Mouse (Mus musculus) liver, embryonic 14.5 days (tissue): Measurements from ENCODE around the gene Hes1. TPM values are rescaled to one million over a fixed set of nuclear protein-coding genes. Genes with fewer than 3 reads are reported as not detected.

Experiments used
- ATAC-seq: fragments of 200-750 bp; cut with Nextera tagmentation; 2 replicates; pipeline ENCODE4 v1.8.0; 2017; ENCODE audit warnings: moderate number of reproducible peaks, mild to moderate bottlenecking, moderate library complexity; ENCODE audit not compliant: insufficient read depth
- DNase-seq, 3 experiments: peaks; one replicate each; pipeline ENCODE4 v3.0.0-alpha.2; 2012 to 2013; ENCODE audit warnings: low read depth in 3 of 3, low spot score in 3 of 3
- H3K27ac ChIP-seq: fragments of 300-500 bp; sonication (generic); 2 replicates; pipeline ENCODE4 v1.5.1; 2014; ENCODE audit warnings: moderate library complexity, mild to moderate bottlenecking, control low read depth, inconsistent platforms
- H3K27me3 ChIP-seq: fragments of 300-500 bp; sonication (generic); 2 replicates; pipeline ENCODE4 v1.6.1; 2014; ENCODE audit warnings: mild to moderate bottlenecking, low read length, moderate library complexity; ENCODE audit not compliant: control insufficient read depth, insufficient read depth
- H3K36me3 ChIP-seq: fragments of 300-500 bp; sonication (generic); replicated peaks from 2 replicates; pipeline ENCODE4 v1.6.1; 2014; ENCODE audit warnings: low read depth; ENCODE audit not compliant: control insufficient read depth, insufficient read depth
- H3K4me1 ChIP-seq, 2 experiments: fragments of 200-500 bp in 1 of 2; fragments of 300-500 bp in 1 of 2; sonication (generic) in 1 of 2; replicated peaks; 2 replicates each; pipeline ENCODE4 v1.6.1; 2012 to 2014; ENCODE audit warnings: antibody characterized with exemption in 1 of 2, inconsistent platforms in 1 of 2, low read length in 1 of 2; ENCODE audit not compliant: control insufficient read depth in 2 of 2, insufficient read depth in 2 of 2
- H3K4me2 ChIP-seq: fragments of 300-500 bp; sonication (generic); 2 replicates; pipeline ENCODE4 v1.6.1; 2014; ENCODE audit warnings: low read depth, mild to moderate bottlenecking, control low read depth, moderate library complexity
- H3K4me3 ChIP-seq, 2 experiments: fragments of 200-500 bp in 1 of 2; fragments of 300-500 bp in 1 of 2; sonication (generic) in 1 of 2; 2 replicates each; pipeline ENCODE4 v1.5.1; 2012 to 2014; ENCODE audit warnings: low read depth in 2 of 2, low read length in 2 of 2, mild to moderate bottlenecking in 2 of 2, control low read depth in 1 of 2, inconsistent platforms in 1 of 2, moderate library complexity in 1 of 2; ENCODE audit not compliant: insufficient read depth in 1 of 2
- H3K9ac ChIP-seq: fragments of 300-500 bp; sonication (generic); replicated peaks from 2 replicates; pipeline ENCODE4 v1.6.1; 2014; ENCODE audit warnings: mild to moderate bottlenecking, control low read depth, moderate library complexity
- H3K9me3 ChIP-seq: fragments of 300-500 bp; sonication (generic); 2 replicates; pipeline ENCODE4 v1.6.1; 2016; ENCODE audit warnings: low read length, mixed read lengths; ENCODE audit not compliant: control insufficient read depth
- CTCF ChIP-seq: IDR thresholded peaks from 2 replicates; pipeline ENCODE4 v1.5.1; 2016; ENCODE audit warnings: antibody characterized with exemption, low read depth, control low read depth
- EP300 ChIP-seq: IDR thresholded peaks from 2 replicates; pipeline ENCODE4 v1.6.1; 2016; ENCODE audit warnings: antibody characterized with exemption, low read depth
- WGBS: fragments of 180-500 bp; shearing (Covaris S2); extraction: QIAGEN DNeasy Blood & Tissue Kit; methylation state at CpG from one replicate; pipeline ENCODE4 v1.1.7; 2014; ENCODE audit not compliant: insufficient replicate concordance; 5-methylcytosine and 5-hydroxymethylcytosine counted together
- polyA plus RNA-seq, 2 experiments: library from polyadenylated mRNA; depleted of rRNA in 1 of 2; stranded (reverse) in 1 of 2; unstranded in 1 of 2; fragments of >200 nt; fragmentation: Nextera tagmentation in 1 of 2; extraction: Ambion mirVana in 1 of 2; gene quantifications; 2 replicates each; pipeline versions ENCODE4 v1.2.1 to v1.2.3; 2012 to 2014

The Hes1 gene
- polyA plus RNA-seq, 2 experiments, result 5.6 to 9.2 TPM

DNA sequence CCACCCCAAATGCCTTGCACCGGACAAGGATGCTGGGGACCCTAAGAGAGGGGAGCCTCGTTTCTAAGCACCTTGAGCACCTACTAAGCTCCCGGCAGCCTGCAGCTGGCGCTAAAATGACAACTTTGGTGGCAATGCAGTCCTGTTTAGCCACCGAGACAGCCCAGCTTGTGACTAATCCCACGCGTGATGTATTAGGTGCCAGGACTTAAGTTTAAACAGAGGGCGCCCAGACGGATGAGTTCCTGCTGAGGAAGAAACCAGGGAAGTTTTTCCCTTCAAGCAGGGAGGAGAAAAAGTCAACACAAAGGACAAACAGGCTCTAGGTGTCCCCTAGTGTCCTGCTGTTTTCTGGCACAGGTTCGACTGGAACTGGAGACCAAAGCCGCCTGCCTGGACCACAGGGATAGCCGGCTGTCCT is 6.6 kb downstream of the Hes1 start:
- Histone ChIP-seq H3K4me1 (peaks cover 0 to 2% of the 10 kb centered on the region in 2 experiments; a peak in 1 of 4 replicates), H3K4me2 (peak overlapping the region; percentile 57), H3K4me3 (peak overlapping the region; percentile 40 to 56), H3K9me3 (no peaks in the 10 kb centered on the region), H3K27ac (no peak overlapping the region), H3K27me3 (peaks cover 56% of the 10 kb centered on the region), H3K36me3 (no peaks in the 10 kb centered on the region), H3K9ac (peak overlapping the region; percentile 16; the same call in 1 of the 2 replicates)
- TF ChIP-seq EP300 (no peak), CTCF (no peak)
- ATAC-seq (no peak), DNase-seq (no peak)
- WGBS, result 12% methylated on average over 12 of the region's 12 CpGs

DNA sequence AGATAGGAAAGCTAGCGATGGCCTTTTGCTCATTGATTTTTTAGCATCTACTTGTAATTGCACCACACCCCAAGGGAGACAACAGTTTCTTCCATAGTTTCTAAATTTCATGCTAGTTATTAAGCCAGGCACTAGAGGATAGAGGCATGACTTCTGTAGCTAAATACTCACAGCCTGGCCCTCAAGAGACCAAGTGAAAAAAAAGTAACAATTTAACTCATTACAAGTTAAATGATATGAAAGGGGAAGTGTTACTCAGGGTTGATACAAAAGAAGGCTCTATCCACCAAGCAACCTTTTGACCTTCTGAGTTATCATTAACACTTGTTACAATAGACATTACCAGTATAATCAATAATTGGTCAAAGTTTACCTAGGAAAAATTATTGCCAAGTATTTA is 9.1 kb downstream of the Hes1 start:
- no peak overlapping the region for H3K9ac ChIP-seq
- H3K4me3 ChIP-seq, result no peak overlapping the region
- H3K4me1 ChIP-seq, result no peaks in the 10 kb centered on the region; a peak in 1 of 4 replicates
- DNase-seq, result no peak
- H3K27ac ChIP-seq, result no peak overlapping the region
- H3K4me2 ChIP-seq, result no peak overlapping the region
- TF ChIP-seq CTCF, result no peak
- TF ChIP-seq EP300, result no peak
- H3K27me3 ChIP-seq, result peaks cover 33% of the 10 kb centered on the region
- no peak for ATAC-seq
- WGBS, result 76% methylated on average over 1 of the region's 1 CpGs
- H3K9me3 ChIP-seq, result no peaks in the 10 kb centered on the region
- H3K36me3 ChIP-seq, result no peaks in the 10 kb centered on the region

DNA sequence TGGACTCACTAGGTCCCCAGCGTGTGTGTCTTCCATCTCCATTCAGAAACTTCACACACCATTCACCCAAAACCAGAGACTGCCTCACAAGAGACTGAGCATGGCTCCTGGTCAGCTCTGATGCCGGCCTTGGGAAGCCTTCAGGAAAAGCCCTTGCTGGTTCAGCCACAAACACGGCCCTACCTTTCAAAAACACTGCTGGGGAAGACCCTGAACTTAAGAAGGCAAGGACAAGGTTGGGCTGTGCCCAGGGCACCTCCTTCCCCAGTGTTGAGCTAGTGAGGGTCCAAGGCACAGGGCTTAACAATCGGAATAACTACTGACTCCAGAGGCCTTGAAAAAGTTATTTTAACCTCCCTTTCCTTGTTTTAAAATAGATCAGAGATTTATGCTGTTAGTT is 17.3 kb downstream of the Hes1 start:
- ATAC-seq, result no peak
- 61% methylated on average over 4 of the region's 4 CpGs for WGBS

DNA sequence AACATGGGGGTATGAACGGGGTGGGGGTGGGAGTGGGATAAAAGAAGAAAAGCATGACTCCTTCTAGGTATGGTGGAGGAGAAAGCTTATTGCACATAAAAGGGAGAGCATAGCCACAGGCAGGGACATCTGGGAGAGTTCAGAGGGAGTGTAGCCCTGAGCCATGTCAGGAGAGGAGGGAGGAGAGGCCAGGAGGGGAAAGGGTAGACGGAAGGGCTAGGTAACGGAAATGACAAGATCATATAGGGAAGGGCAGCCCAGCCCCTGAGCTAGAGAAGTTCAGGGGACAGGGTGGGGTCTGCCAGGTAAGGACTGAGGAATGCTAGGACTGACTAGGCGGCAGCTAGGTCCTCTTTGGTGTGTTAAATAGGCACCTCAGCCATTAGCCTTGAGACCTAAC is 17.8 kb downstream of the Hes1 start:
- Histone ChIP-seq H3K4me1 (0 out of 4 replicates have a peak, but pooled peaks cover 0 to 3% of the 10 kb centered on the region in 2 experiments), H3K27ac (no peak overlapping the region), H3K36me3 (no peaks in the 10 kb centered on the region), H3K27me3 (no peaks in the 10 kb centered on the region), H3K9ac (no peak overlapping the region), H3K4me2 (no peak overlapping the region), H3K9me3 (no peaks in the 10 kb centered on the region), H3K4me3 (no peak overlapping the region)
- TF ChIP-seq EP300 (no peak), CTCF (no peak)
- DNase-seq, result no peak
- no peak for ATAC-seq
- 65% methylated on average over 4 of the region's 4 CpGs for WGBS

More for the DNA sequence above, 17.3 kb downstream of the Hes1 start:
- no peak overlapping the region for H3K9ac ChIP-seq
- no peak overlapping the region for H3K27ac ChIP-seq
- no peaks in the 10 kb centered on the region for H3K9me3 ChIP-seq
- H3K4me1 ChIP-seq, result 0 out of 4 replicates have a peak, but pooled peaks cover 0 to 2% of the 10 kb centered on the region in 2 experiments
- TF ChIP-seq EP300, result no peak
- no peak for TF ChIP-seq CTCF
- H3K4me2 ChIP-seq, result no peak overlapping the region
- no peak for DNase-seq
- H3K27me3 ChIP-seq, result no peaks in the 10 kb centered on the region
- no peak overlapping the region for H3K4me3 ChIP-seq
- H3K36me3 ChIP-seq, result no peaks in the 10 kb centered on the region

DNA sequence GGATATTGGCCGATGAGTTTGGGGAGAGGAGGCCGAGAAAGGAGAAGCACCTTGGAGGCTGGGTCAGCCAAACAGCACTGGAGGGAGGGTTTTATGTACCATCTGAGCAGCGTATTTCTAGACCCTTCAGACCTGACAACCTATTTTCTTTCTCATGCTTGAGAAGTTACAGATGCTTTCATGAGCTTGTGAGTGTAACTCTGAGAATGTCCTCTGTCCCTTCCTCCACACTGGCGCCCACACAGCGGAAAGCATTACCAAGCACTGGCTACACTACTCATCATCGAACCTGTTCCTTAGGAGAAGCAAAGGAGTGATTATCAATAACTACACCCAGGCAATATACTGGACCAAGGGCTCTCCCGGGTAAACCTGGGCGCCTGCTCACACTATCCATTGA is 18.8 kb downstream of the Hes1 start:
- no peak overlapping the region for H3K9ac ChIP-seq
- H3K27ac ChIP-seq, result no peak overlapping the region
- H3K4me3 ChIP-seq, result no peak overlapping the region
- H3K4me2 ChIP-seq, result no peak overlapping the region
- H3K9me3 ChIP-seq, result no peaks in the 10 kb centered on the region
- H3K36me3 ChIP-seq, result no peaks in the 10 kb centered on the region
- H3K4me1 ChIP-seq, result 0 out of 4 replicates have a peak, but pooled peaks cover 0 to 3% of the 10 kb centered on the region in 2 experiments
- no peak for TF ChIP-seq CTCF
- TF ChIP-seq EP300, result no peak
- no peaks in the 10 kb centered on the region for H3K27me3 ChIP-seq
- ATAC-seq (no peak), DNase-seq (no peak)
- 77% methylated on average over 8 of the region's 8 CpGs for WGBS
